Mouse (Mus musculus) heart, embryonic 10.5 days (tissue): ENCODE results near the gene Iqcg. TPM values are rescaled to one million over a fixed set of nuclear protein-coding genes. Genes with fewer than 3 reads are reported as not detected.

Experiments used
- DNase-seq: peaks from one replicate; pipeline ENCODE4 v3.0.0-alpha.2; 2017; ENCODE audit warnings: low spot score
- H3K27ac ChIP-seq: fragments of 300-500 bp; sonication (generic); 2 replicates; pipeline ENCODE4 v1.5.1; 2016; ENCODE audit warnings: mild to moderate bottlenecking
- H3K27me3 ChIP-seq: fragments of 300-500 bp; sonication (generic); 2 replicates; pipeline ENCODE4 v1.6.1; 2016; ENCODE audit warnings: mild to moderate bottlenecking; ENCODE audit not compliant: poor library complexity, insufficient read depth, severe bottlenecking
- H3K36me3 ChIP-seq: fragments of 300-500 bp; sonication (generic); 2 replicates; pipeline ENCODE4 v1.6.1; 2016; ENCODE audit warnings: mild to moderate bottlenecking, moderate library complexity
- H3K4me1 ChIP-seq: fragments of 300-500 bp; sonication (generic); 2 replicates; pipeline ENCODE4 v1.6.1; 2016; ENCODE audit warnings: mild to moderate bottlenecking
- H3K4me3 ChIP-seq: fragments of 300-500 bp; sonication (generic); 2 replicates; pipeline ENCODE4 v1.5.1; 2016; ENCODE audit warnings: mild to moderate bottlenecking, moderate library complexity
- H3K9me3 ChIP-seq: fragments of 300-500 bp; sonication (generic); 2 replicates; pipeline ENCODE4 v1.6.1; 2016; ENCODE audit warnings: mild to moderate bottlenecking, moderate library complexity
- WGBS: fragments of 180-500 bp; shearing (Covaris S2); methylation state at CpG from one replicate; pipeline ENCODE4 v1.1.7; 2016; 5-methylcytosine and 5-hydroxymethylcytosine counted together
- microRNA counts: library from miRNA; unstranded; fragments of <30 nt; microRNA quantifications from one replicate; lab custom pipeline; 2017
- microRNA-seq: library from miRNA; unstranded; fragments of <30 nt; microRNA quantifications from one replicate; pipeline ENCODE4, GENCODE M21; 2017
- polyA plus RNA-seq: library from polyadenylated mRNA; unstranded; fragments of >200 nt; fragmentation: Nextera tagmentation; extraction: Ambion mirVana; gene quantifications from 2 replicates; pipeline ENCODE4 v1.2.1, GENCODE M21; 2016

Gene Iqcg
- polyA plus RNA-seq, 1 experiment from 2014 or later: 2.4 TPM

- H3K36me3 ChIP-seq: peaks cover 80% of the 10 kb centered on the region
- DNase-seq: no peak
- H3K4me3 ChIP-seq: no peak overlapping the region
- H3K27ac ChIP-seq: no peak overlapping the region
- WGBS: 91% methylated on average over 6 of the region's 6 CpGs
- no peaks in the 10 kb centered on the region for H3K9me3 ChIP-seq
- no peaks in the 10 kb centered on the region for H3K27me3 ChIP-seq
- H3K4me1 ChIP-seq: no peaks in the 10 kb centered on the region; the same call in 1 of the 2 replicates
Observed at GRCm38 (mm10) chr16:33010166-33010565, 45.9 kb downstream of the Iqcg start.

- Histone ChIP-seq H3K27ac (no peak overlapping the region), H3K36me3 (peaks cover 64% of the 10 kb centered on the region), H3K9me3 (no peaks in the 10 kb centered on the region), H3K4me3 (no peak overlapping the region), H3K4me1 (no peaks in the 10 kb centered on the region; the same call in 1 of the 2 replicates), H3K27me3 (no peaks in the 10 kb centered on the region)
- 92% methylated on average over 7 of the region's 7 CpGs for WGBS
- no peak for DNase-seq
Observed at GRCm38 (mm10) chr16:33007436-33007835, 48.6 kb downstream of the Iqcg start.

GRCm38 (mm10) chr16:33006888-33007287, 49.1 kb downstream of the Iqcg start:
- 89% methylated on average over 7 of the region's 7 CpGs for WGBS
- Histone ChIP-seq H3K9me3 (no peaks in the 10 kb centered on the region), H3K4me3 (no peak overlapping the region), H3K27ac (no peak overlapping the region), H3K4me1 (no peaks in the 10 kb centered on the region; the same call in 1 of the 2 replicates), H3K36me3 (peaks cover 60% of the 10 kb centered on the region), H3K27me3 (no peaks in the 10 kb centered on the region)
- no peak for DNase-seq

- no peak overlapping the region for H3K27ac ChIP-seq
- H3K27me3 ChIP-seq: no peaks in the 10 kb centered on the region
- H3K4me3 ChIP-seq: no peak overlapping the region
- H3K36me3 ChIP-seq: peaks cover 67% of the 10 kb centered on the region
- H3K9me3 ChIP-seq: no peaks in the 10 kb centered on the region
- H3K4me1 ChIP-seq: no peaks in the 10 kb centered on the region; the same call in 1 of the 2 replicates
- 34% methylated on average over 9 of the region's 9 CpGs for WGBS
- DNase-seq: no peak
Observed at GRCm38 (mm10) chr16:33005216-33005615, 50.8 kb downstream of the Iqcg start.

GRCm38 (mm10) chr16:32992158-32992557, 63.9 kb downstream of the Iqcg start:
- Histone ChIP-seq H3K27ac (no peak overlapping the region), H3K27me3 (no peaks in the 10 kb centered on the region), H3K4me3 (no peak overlapping the region), H3K9me3 (no peaks in the 10 kb centered on the region), H3K36me3 (peaks cover 73% of the 10 kb centered on the region), H3K4me1 (no peaks in the 10 kb centered on the region)
- no peak for DNase-seq
- 85% methylated on average over 5 of the region's 5 CpGs for whole genome bisulfite sequencing

- Histone ChIP-seq H3K4me3 (no peak overlapping the region), H3K4me1 (no peaks in the 10 kb centered on the region), H3K27ac (no peak overlapping the region), H3K36me3 (peaks cover 73% of the 10 kb centered on the region), H3K27me3 (no peaks in the 10 kb centered on the region), H3K9me3 (no peaks in the 10 kb centered on the region)
- 87% methylated on average over 2 of the region's 2 CpGs for whole genome bisulfite sequencing
- no peak for DNase-seq
Observed at GRCm38 (mm10) chr16:32984631-32985030, 71.4 kb downstream of the Iqcg start.

GRCm38 (mm10) chr16:32981405-32981804, 74.6 kb downstream of the Iqcg start:
- Histone ChIP-seq H3K36me3 (peaks cover 68% of the 10 kb centered on the region), H3K4me3 (no peak overlapping the region), H3K4me1 (no peaks in the 10 kb centered on the region), H3K9me3 (no peaks in the 10 kb centered on the region), H3K27ac (no peak overlapping the region), H3K27me3 (no peaks in the 10 kb centered on the region)
- 71% methylated on average over 4 of the region's 4 CpGs for WGBS
- no peak for DNase-seq

- Histone ChIP-seq H3K27ac (no peak overlapping the region), H3K9me3 (no peaks in the 10 kb centered on the region), H3K4me1 (no peaks in the 10 kb centered on the region), H3K36me3 (peaks cover 66% of the 10 kb centered on the region), H3K27me3 (no peaks in the 10 kb centered on the region), H3K4me3 (no peak overlapping the region)
- WGBS: 85% methylated on average over 1 of the region's 1 CpGs
- no peak for DNase-seq
Observed at GRCm38 (mm10) chr16:32980227-32980626, 75.8 kb downstream of the Iqcg start.

- Histone ChIP-seq H3K36me3 (peaks cover 49% of the 10 kb centered on the region), H3K27me3 (no peaks in the 10 kb centered on the region), H3K9me3 (no peaks in the 10 kb centered on the region), H3K4me1 (no peaks in the 10 kb centered on the region), H3K4me3 (no peak overlapping the region), H3K27ac (no peak overlapping the region)
- WGBS: 68% methylated on average over 2 of the region's 2 CpGs
- no peak for DNase-seq
Observed at GRCm38 (mm10) chr16:32973047-32973446, 83.0 kb downstream of the Iqcg start.

GRCm38 (mm10) chr16:32972535-32972934, 83.5 kb downstream of the Iqcg start:
- 75% methylated on average over 5 of the region's 5 CpGs for WGBS
- Histone ChIP-seq H3K36me3 (peaks cover 48% of the 10 kb centered on the region), H3K27ac (no peak overlapping the region), H3K4me1 (no peaks in the 10 kb centered on the region), H3K4me3 (no peak overlapping the region), H3K27me3 (no peaks in the 10 kb centered on the region), H3K9me3 (no peaks in the 10 kb centered on the region)
- DNase-seq: no peak

MicroRNA genes within 50 kb of the gene (microRNA counts, 519-probe panel; counts per million panel counts)
- microRNA mmu-miR-1947 (lab: Ali Mortazavi, UCI): not detected

Small RNAs within 50 kb of the gene (microRNA-seq; reads per million reads assigned to microRNA genes)
- gene Gm22231 (not detected), gene Mir1947 (5.8 reads per million, percentile 18 among the genes with 10 or more reads in this experiment)

Other genes starting within 250 kb of the Iqcg start
- gene Smbd1, start 245.7 kb downstream of the Iqcg start, polyA plus RNA-seq: not detected in 2 replicates
- 122 and 149 TPM in 2 replicates for gene Fyttd1, start 178.7 kb downstream of the Iqcg start, polyA plus RNA-seq
- 23.5 and 34.5 TPM in 2 replicates for gene Rubcn, start 178.5 kb downstream of the Iqcg start, polyA plus RNA-seq
- gene Lrch3, start 142.1 kb downstream of the Iqcg start, polyA plus RNA-seq: 23.7 and 26.6 TPM in 2 replicates
- 737 and 843 TPM in 2 replicates for gene Rpl35a, start 235 bp upstream of the Iqcg start, polyA plus RNA-seq
- 3.0 and 3.3 TPM in 2 replicates for gene Lmln, start 6.3 kb upstream of the Iqcg start, polyA plus RNA-seq
- 15.9 and 18.1 TPM in 2 replicates for gene Osbpl11, start 128.9 kb upstream of the Iqcg start, polyA plus RNA-seq
- gene Snx4, start 195.2 kb upstream of the Iqcg start, polyA plus RNA-seq: 83.2 and 84.9 TPM in 2 replicates